Mouse (Mus musculus) heart, embryonic 13.5 days (tissue): ENCODE measurements around the gene Hirip3. TPM values are rescaled to one million over a fixed set of nuclear protein-coding genes. Genes with fewer than 3 reads are reported as not detected.
A peak's percentile ranks its signal among the peaks of the same experiment; 100 is the strongest.

Source experiments
- ATAC-seq: fragments of 200-750 bp; cut with Nextera tagmentation; 2 replicates; pipeline ENCODE4 v1.8.0; 2017; ENCODE audit warnings: moderate TSS enrichment; ENCODE audit not compliant: insufficient number of reproducible peaks, low FRiP score, low TSS enrichment; ENCODE audit errors: extremely low read depth
- H3K27ac ChIP-seq: fragments of 300-500 bp; sonication (generic); replicated peaks from 2 replicates; pipeline ENCODE4 v1.5.1; 2015; ENCODE audit warnings: moderate library complexity, mild to moderate bottlenecking, inconsistent platforms
- H3K27me3 ChIP-seq: fragments of 300-500 bp; sonication (generic); replicated peaks from 2 replicates; pipeline ENCODE4 v1.6.1; 2015; ENCODE audit warnings: mild to moderate bottlenecking, inconsistent platforms
- H3K36me3 ChIP-seq: fragments of 300-500 bp; sonication (generic); 2 replicates; pipeline ENCODE4 v1.6.1; 2015; ENCODE audit warnings: mild to moderate bottlenecking, inconsistent platforms
- H3K4me1 ChIP-seq: fragments of 300-500 bp; sonication (generic); 2 replicates; pipeline ENCODE4 v1.6.1; 2015; ENCODE audit warnings: inconsistent platforms
- H3K4me2 ChIP-seq: fragments of 300-500 bp; sonication (generic); 2 replicates; pipeline ENCODE4 v1.6.1; 2015; ENCODE audit warnings: inconsistent platforms, mild to moderate bottlenecking, moderate library complexity
- H3K4me3 ChIP-seq: fragments of 300-500 bp; sonication (generic); 2 replicates; pipeline ENCODE4 v1.5.1; 2015; ENCODE audit warnings: moderate library complexity, mild to moderate bottlenecking, inconsistent platforms
- H3K9ac ChIP-seq: fragments of 300-500 bp; sonication (generic); 2 replicates; pipeline ENCODE4 v1.6.1; 2015; ENCODE audit warnings: inconsistent platforms, mild to moderate bottlenecking, moderate library complexity
- H3K9me3 ChIP-seq: fragments of 300-500 bp; sonication (generic); 2 replicates; pipeline ENCODE4 v1.6.1; 2016; ENCODE audit warnings: inconsistent platforms
- WGBS: fragments of 180-500 bp; shearing (Covaris S2); methylation state at CpG from one replicate; pipeline ENCODE4 v1.1.7; 2015; ENCODE audit warnings: mixed read lengths; 5-methylcytosine and 5-hydroxymethylcytosine counted together
- polyA plus RNA-seq: library from polyadenylated mRNA; unstranded; fragments of >200 nt; fragmentation: Nextera tagmentation; extraction: Ambion mirVana; gene quantifications from 2 replicates; pipeline ENCODE4 v1.2.1, GENCODE M21; 2015

Hirip3 gene
- 18.8 and 23.1 TPM in 2 replicates for polyA plus RNA-seq

- peak within 1 kb of the TSS; percentile 86 for H3K9ac ChIP-seq
- H3K4me1 ChIP-seq = peaks cover 32% of the 10 kb centered on the region
- H3K27ac ChIP-seq = peak within 1 kb of the TSS; percentile 84
- H3K4me2 ChIP-seq = peak within 1 kb of the TSS; percentile 80
- H3K9me3 ChIP-seq = no peaks in the 10 kb centered on the region
- ATAC-seq = peak; percentile 86
- no peaks in the 10 kb centered on the region for H3K27me3 ChIP-seq
- peaks cover 74% of the 10 kb centered on the region for H3K36me3 ChIP-seq
- WGBS = 1% methylated on average over 42 of the region's 42 CpGs
- H3K4me3 ChIP-seq = peak within 1 kb of the TSS; percentile 76
These were observed at the start of gene Hirip3 for GRCm38 (mm10) chr7:126861429-126862130. Hirip3 (plus strand) TSS chr7:126861972.

- no peak overlapping the region for H3K27ac ChIP-seq
- 59% methylated on average over 8 of the region's 8 CpGs for WGBS
These were observed 46.0 kb upstream of the Hirip3 start for GRCm38 (mm10) chr7:126815726-126816222.

GRCm38 (mm10) chr7:126816494-126816893, 45.3 kb upstream of the Hirip3 start:
- no peaks in the 10 kb centered on the region for H3K9me3 ChIP-seq
- no peak for ATAC-seq
- no peaks in the 10 kb centered on the region for H3K4me1 ChIP-seq
- H3K4me3 ChIP-seq = no peak overlapping the region
- peaks cover 10% of the 10 kb centered on the region; the same call in 1 of the 2 replicates for H3K27me3 ChIP-seq
- H3K9ac ChIP-seq = no peak overlapping the region
- H3K27ac ChIP-seq = no peak overlapping the region
- 84% methylated on average over 8 of the region's 8 CpGs for WGBS
- no peak overlapping the region for H3K4me2 ChIP-seq
- no peaks in the 10 kb centered on the region for H3K36me3 ChIP-seq

More at GRCm38 (mm10) chr7:126815726-126816222, 46.0 kb upstream of the Hirip3 start:
- ATAC-seq = no peak
- Histone ChIP-seq H3K9me3 (no peaks in the 10 kb centered on the region), H3K36me3 (no peaks in the 10 kb centered on the region), H3K9ac (no peak overlapping the region), H3K4me3 (no peak overlapping the region), H3K4me1 (no peaks in the 10 kb centered on the region), H3K27me3 (0 out of 2 replicates have a peak, but pooled peaks cover 3% of the 10 kb centered on the region), H3K4me2 (no peak overlapping the region)

- H3K4me3 ChIP-seq = no peak overlapping the region
- no peaks in the 10 kb centered on the region for H3K9me3 ChIP-seq
- peaks cover 7% of the 10 kb centered on the region for H3K4me1 ChIP-seq
- H3K4me2 ChIP-seq = no peak overlapping the region
- peaks cover 17% of the 10 kb centered on the region for H3K27me3 ChIP-seq
- no peak overlapping the region for H3K27ac ChIP-seq
- no peak for ATAC-seq
- 84% methylated on average over 7 of the region's 7 CpGs for WGBS
- no peaks in the 10 kb centered on the region for H3K36me3 ChIP-seq
- H3K9ac ChIP-seq = no peak overlapping the region
These were observed 44.2 kb upstream of the Hirip3 start for GRCm38 (mm10) chr7:126817595-126817994.

- ATAC-seq = no peak
- Histone ChIP-seq H3K27me3 (peaks cover 29% of the 10 kb centered on the region), H3K4me1 (peaks cover 16% of the 10 kb centered on the region), H3K9me3 (no peaks in the 10 kb centered on the region), H3K4me2 (no peak overlapping the region), H3K36me3 (no peaks in the 10 kb centered on the region), H3K27ac (no peak overlapping the region), H3K9ac (no peak overlapping the region), H3K4me3 (no peak overlapping the region)
- WGBS = 20% methylated on average over 1 of the region's 1 CpGs
These were observed 43.0 kb upstream of the Hirip3 start for GRCm38 (mm10) chr7:126818818-126819217.

GRCm38 (mm10) chr7:126821835-126822511, 39.8 kb upstream of the Hirip3 start:
- Histone ChIP-seq H3K36me3 (no peaks in the 10 kb centered on the region), H3K4me1 (peaks cover 16% of the 10 kb centered on the region), H3K4me2 (no peak overlapping the region), H3K27ac (no peak overlapping the region), H3K4me3 (no peak overlapping the region), H3K27me3 (peaks cover 60% of the 10 kb centered on the region), H3K9me3 (no peaks in the 10 kb centered on the region), H3K9ac (no peak overlapping the region)
- ATAC-seq = no peak
- 17% methylated on average over 7 of the region's 7 CpGs for WGBS

- H3K27ac ChIP-seq = no peak overlapping the region
- no peak for ATAC-seq
- H3K4me3 ChIP-seq = peak overlapping the region; percentile 39; the same call in 1 of the 2 replicates
- WGBS = 10% methylated on average over 9 of the region's 9 CpGs
- no peaks in the 10 kb centered on the region for H3K36me3 ChIP-seq
- H3K27me3 ChIP-seq = peaks cover 67% of the 10 kb centered on the region
- H3K4me1 ChIP-seq = peaks cover 16% of the 10 kb centered on the region
- H3K9ac ChIP-seq = no peak overlapping the region; the same call in 1 of the 2 replicates
- H3K4me2 ChIP-seq = peak overlapping the region; percentile 65
- H3K9me3 ChIP-seq = no peaks in the 10 kb centered on the region
These were observed 39.0 kb upstream of the Hirip3 start for GRCm38 (mm10) chr7:126822741-126823140.

- Histone ChIP-seq H3K36me3 (no peaks in the 10 kb centered on the region), H3K4me3 (peak overlapping the region; percentile 39), H3K9ac (peak overlapping the region; percentile 71), H3K4me1 (peaks cover 16% of the 10 kb centered on the region), H3K27me3 (peaks cover 68% of the 10 kb centered on the region), H3K9me3 (no peaks in the 10 kb centered on the region), H3K27ac (no peak overlapping the region), H3K4me2 (peak overlapping the region; percentile 65)
- ATAC-seq = no peak
- WGBS = under 1% methylated on average over 16 of the region's 19 CpGs
These were observed 38.5 kb upstream of the Hirip3 start for GRCm38 (mm10) chr7:126823202-126823711.

GRCm38 (mm10) chr7:126823940-126824339, 37.8 kb upstream of the Hirip3 start:
- Histone ChIP-seq H3K4me2 (no peak overlapping the region), H3K9ac (no peak overlapping the region), H3K36me3 (no peaks in the 10 kb centered on the region), H3K27me3 (peaks cover 75% of the 10 kb centered on the region), H3K27ac (no peak overlapping the region), H3K4me1 (peaks cover 16% of the 10 kb centered on the region), H3K9me3 (no peaks in the 10 kb centered on the region), H3K4me3 (no peak overlapping the region)
- 14% methylated on average over 10 of the region's 10 CpGs for WGBS
- ATAC-seq = no peak

GRCm38 (mm10) chr7:126825403-126825802, 36.4 kb upstream of the Hirip3 start:
- ATAC-seq = no peak

GRCm38 (mm10) chr7:126825952-126826351, 35.8 kb upstream of the Hirip3 start:
- Histone ChIP-seq H3K4me1 (peaks cover 16% of the 10 kb centered on the region), H3K27ac (no peak overlapping the region), H3K4me2 (no peak overlapping the region), H3K4me3 (no peak overlapping the region), H3K9ac (no peak overlapping the region), H3K36me3 (no peaks in the 10 kb centered on the region), H3K9me3 (no peaks in the 10 kb centered on the region), H3K27me3 (peaks cover 91% of the 10 kb centered on the region)
- no peak for ATAC-seq
- WGBS = 57% methylated on average over 5 of the region's 5 CpGs

More at GRCm38 (mm10) chr7:126825403-126825802, 36.4 kb upstream of the Hirip3 start:
- Histone ChIP-seq H3K27ac (no peak overlapping the region), H3K4me1 (peaks cover 16% of the 10 kb centered on the region), H3K9ac (no peak overlapping the region), H3K9me3 (no peaks in the 10 kb centered on the region), H3K4me3 (no peak overlapping the region), H3K4me2 (no peak overlapping the region), H3K27me3 (peaks cover 90% of the 10 kb centered on the region), H3K36me3 (no peaks in the 10 kb centered on the region)
- WGBS = 22% methylated on average over 8 of the region's 8 CpGs
